Mouse (Mus musculus): ENCODE results near the gene Chst15.

The Chst15 gene

GRCm38 (mm10) chr7:132336781-132337180, 19.8 kb upstream of the Chst15 start:
- ATAC-seq (ENCODE audit: low TSS enrichment), result peak; percentile 89

GRCm38 (mm10) chr7:132335367-132335766, 18.3 kb upstream of the Chst15 start:
- no peak for ATAC-seq (ENCODE audit: low TSS enrichment)

- ATAC-seq (ENCODE audit: low TSS enrichment), result no peak
These were observed 16.1 kb upstream of the Chst15 start for GRCm38 (mm10) chr7:132333078-132333477.

- no peak for ATAC-seq (ENCODE audit: low TSS enrichment)
These were observed 15.1 kb upstream of the Chst15 start for GRCm38 (mm10) chr7:132332176-132332575.

GRCm38 (mm10) chr7:132330179-132330578, 13.2 kb upstream of the Chst15 start:
- no peak for ATAC-seq (ENCODE audit: low TSS enrichment)

DNA sequence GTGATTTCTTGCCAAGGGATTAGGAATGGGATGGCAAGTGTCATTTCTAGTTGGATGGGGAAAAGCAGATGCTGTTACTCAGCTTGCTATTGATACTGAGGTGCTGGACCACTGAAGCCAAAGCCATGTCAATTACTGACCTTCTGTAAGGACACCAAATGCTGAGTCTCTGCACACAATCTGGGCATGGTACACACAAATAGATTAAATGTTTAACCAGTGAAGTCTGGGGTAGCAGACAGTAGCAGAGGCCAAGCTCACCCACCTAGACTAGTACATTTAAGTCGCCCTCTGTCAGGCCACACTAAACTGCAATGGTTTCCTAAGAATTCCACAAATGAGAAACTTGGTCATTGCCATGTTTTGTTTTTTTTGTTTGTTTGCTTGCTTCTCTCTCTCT, 11.6 kb upstream of the Chst15 start:
- no peak for ATAC-seq (ENCODE audit: low TSS enrichment)

DNA sequence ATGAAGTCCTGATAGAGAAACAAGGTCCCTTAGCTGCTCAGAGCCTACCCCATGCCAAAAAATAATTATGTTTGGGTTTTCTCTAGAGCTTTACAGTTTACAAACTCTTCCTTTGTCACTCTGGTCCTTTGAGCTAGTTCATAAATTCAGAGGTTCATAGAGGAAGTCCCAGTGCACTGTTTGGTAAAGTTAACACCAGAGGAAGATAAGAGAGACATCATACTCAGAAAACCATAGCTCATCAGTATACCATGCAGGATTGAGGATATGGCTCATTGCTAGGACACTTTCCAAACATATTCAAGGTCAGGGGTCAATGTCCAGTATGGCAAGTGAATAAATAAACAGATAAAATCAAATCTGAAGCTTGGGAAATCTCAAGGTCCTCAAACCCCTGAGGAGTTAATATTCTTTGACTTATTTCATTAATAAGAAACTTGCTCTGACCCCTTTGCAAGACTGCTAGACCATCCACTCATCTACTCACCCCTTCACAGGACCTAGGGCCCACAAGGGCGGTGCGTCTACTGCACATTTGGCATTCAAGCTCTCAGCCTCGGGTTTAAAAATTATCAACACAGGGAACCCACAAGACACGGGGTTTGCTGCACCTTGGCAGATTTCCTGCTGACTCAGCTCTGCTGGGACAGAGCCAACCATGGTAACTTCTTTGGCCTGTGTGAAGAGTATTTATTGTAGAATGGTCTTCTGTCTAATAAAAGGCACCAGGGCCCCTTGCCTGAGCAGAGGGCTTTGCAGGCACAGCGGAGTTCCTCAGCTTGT, 8.7 kb upstream of the Chst15 start:
- ATAC-seq (ENCODE audit: low TSS enrichment), result no peak

- ATAC-seq (ENCODE audit: low TSS enrichment), result no peak
These were observed 6.4 kb upstream of the Chst15 start for GRCm38 (mm10) chr7:132323430-132323829.

GRCm38 (mm10) chr7:132321392-132321958, 4.4 kb upstream of the Chst15 start:
- ATAC-seq (ENCODE audit: low TSS enrichment), result no peak

GRCm38 (mm10) chr7:132316101-132317035, 660 bp downstream of the Chst15 start:
- ATAC-seq (ENCODE audit: low TSS enrichment), result peak; percentile 32

DNA sequence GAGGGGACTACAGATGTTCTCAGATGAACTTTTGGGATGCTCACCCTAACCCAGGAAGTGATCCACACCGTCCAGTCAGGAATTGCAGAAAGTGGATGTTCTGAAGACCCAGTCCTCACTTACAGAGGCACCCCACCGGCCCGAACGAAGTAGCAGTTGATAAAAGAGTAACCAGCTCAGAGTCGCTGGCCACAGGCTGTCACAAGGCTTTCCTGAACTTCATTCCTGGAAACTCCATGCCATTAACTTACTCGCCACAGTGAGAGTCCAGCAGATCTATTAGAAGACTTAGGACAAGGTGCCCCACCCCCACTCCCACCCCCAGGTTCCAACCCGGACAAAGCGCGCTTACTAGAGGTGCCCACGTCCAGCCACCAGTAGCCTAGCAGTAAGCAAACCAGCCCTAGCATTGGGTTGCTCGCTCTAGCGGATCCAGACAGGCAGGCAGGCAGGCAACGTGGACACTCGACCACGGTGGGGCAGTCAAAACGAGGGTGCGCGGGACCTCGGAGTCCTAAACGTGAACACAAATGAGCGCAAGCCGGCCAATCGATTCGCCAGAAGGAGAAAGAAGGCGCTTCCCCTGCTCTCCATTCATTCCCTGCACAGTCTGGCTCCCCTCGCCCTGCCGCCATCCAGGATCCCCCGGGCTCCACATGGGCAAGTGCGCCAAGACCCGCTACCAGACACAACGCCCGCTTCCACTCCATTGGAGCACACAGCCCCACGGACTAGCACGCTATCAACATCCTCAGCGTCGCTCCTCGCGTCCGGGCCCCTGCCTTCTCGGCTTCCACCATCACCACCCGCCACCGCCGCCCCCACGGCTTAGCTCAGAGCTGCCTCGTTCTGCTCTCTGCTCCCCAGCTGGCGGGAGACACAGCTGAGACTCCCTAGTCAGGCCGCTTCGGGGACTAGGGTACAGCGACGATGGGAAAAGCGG, 1.6 kb downstream of the Chst15 start:
- ATAC-seq (ENCODE audit: low TSS enrichment), result peak; percentile 58

GRCm38 (mm10) chr7:132312396-132312795, 4.6 kb downstream of the Chst15 start:
- peak; percentile 24; the same call in 1 of the 2 replicates for ATAC-seq (ENCODE audit: low TSS enrichment)

DNA sequence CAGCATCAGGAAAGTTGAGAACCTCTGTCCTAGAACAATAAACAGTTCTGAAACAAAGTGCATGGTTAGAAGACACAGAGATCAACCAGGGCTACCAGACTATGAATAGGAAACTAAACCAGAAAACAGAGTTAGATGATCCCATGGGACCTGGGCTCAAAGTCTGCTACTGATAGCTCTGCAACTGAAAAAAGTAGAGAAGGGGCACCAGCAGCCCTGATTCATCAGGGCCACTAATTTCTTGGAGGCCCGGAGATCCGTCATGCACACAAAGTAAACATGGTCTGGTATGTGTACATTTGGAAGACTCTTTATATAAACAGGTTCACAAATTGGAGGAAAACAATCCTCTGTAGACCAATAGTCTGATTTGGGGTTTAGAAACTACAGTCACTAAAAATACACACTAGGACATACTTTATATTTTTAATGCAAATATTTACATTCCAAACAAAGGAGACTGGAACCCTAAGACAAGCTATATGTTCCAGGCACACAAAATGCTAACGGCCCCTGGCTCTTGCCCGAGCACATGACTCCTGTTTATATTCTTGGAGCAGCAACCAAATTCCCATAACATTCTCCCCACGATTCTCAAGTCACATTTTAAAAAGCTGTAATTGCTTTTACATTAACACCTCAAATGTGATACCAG, 8.4 kb downstream of the Chst15 start:
- ATAC-seq (ENCODE audit: low TSS enrichment), result no peak

GRCm38 (mm10) chr7:132307722-132308271, 9.2 kb downstream of the Chst15 start:
- no peak for ATAC-seq (ENCODE audit: low TSS enrichment)

DNA sequence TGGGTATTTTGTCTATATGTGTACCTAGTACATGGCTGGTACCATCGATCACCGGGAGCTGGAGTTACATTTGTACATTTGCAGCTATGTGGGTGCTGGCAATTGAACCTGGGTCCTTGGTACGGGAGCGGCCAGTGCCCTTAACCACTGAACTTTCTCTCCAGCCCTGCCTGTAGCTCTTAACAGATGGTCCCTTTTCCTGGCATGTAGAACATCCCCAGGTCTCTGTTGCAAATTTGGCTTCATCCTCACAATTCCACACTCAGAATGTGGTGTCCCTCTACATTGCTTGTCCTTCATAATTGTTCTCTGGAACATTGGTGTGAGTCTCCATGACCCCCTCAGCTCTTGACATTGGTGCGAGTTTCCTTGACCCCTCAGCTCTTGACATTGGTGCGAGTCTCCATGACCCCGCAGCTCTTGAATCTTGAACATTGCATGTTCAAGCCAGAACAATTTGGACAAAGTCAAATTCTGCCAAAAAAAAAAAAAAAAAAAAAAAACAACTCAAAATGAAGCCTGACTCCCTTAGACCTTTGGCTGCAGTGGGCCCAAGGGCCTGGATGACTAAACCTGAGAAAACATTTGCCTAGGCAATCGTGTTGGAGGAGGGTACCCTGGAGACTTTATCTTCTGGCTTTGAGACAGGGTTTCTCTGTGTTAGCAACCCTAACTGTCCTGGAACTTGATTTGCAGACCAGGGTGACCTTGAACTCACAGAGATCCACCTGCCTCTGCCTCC, 10.2 kb downstream of the Chst15 start:
- no peak for ATAC-seq (ENCODE audit: low TSS enrichment)

GRCm38 (mm10) chr7:132305492-132306375, 11.3 kb downstream of the Chst15 start:
- no peak for ATAC-seq (ENCODE audit: low TSS enrichment)

GRCm38 (mm10) chr7:132304424-132305085, 12.5 kb downstream of the Chst15 start:
- ATAC-seq (ENCODE audit: low TSS enrichment), result no peak

GRCm38 (mm10) chr7:132303988-132304387, 13.0 kb downstream of the Chst15 start:
- ATAC-seq (ENCODE audit: low TSS enrichment), result no peak

Measured in frontal cortex, adult (tissue).